Mouse (Mus musculus): ENCODE results near the gene Chst3. TPM values are rescaled to one million over a fixed set of nuclear protein-coding genes. Genes with fewer than 3 reads are reported as not detected.

Chst3 gene
- polyA plus RNA-seq, 1 experiment from 2014 or later: 0.27 TPM

DNA sequence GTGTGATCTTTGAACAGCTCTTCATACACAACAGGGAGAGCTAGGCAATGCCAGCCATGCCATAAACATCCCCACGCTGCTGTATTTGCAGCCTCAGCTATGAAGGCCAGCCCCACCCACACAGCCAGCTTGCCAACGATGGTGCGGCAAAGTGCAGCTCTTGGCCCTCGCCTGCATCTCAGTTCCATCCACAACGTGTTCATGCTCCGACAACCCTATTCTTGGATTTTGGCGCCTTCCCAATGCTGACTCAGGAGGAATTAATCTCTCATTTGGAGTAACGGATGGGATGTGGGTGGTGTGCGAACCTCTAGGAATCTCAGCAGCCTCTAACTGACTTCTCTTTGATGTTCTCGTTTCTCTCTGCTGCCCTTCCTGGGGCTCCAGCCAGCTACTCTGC lies 46.0 kb downstream of the Chst3 start:
- no peaks in the 10 kb centered on the region for H3K9me3 ChIP-seq (replicated peaks; ENCODE audit: control insufficient read depth, low read length)
- H3K4me1 ChIP-seq (ENCODE audit: control insufficient read depth, low read depth, low read length): no peaks in the 10 kb centered on the region
- H3K4me3 ChIP-seq (ENCODE audit: low read depth, low read length): no peak overlapping the region
- no peak overlapping the region for H3K9ac ChIP-seq (ENCODE audit: low read depth, low read length)
- no peak overlapping the region for H3K27ac ChIP-seq (ENCODE audit: low read length)
- H3K4me2 ChIP-seq (ENCODE audit: low read depth, low read length): no peak overlapping the region
- no peaks in the 10 kb centered on the region for H3K27me3 ChIP-seq (ENCODE audit: control insufficient read depth, insufficient read depth, low read depth, low read length)
- H3K36me3 ChIP-seq (ENCODE audit: control insufficient read depth, insufficient read depth): no peaks in the 10 kb centered on the region
- WGBS (ENCODE audit: insufficient replicate concordance): 73% methylated on average over 10 of the region's 10 CpGs
- ATAC-seq (ENCODE audit: low read depth): no peak

DNA sequence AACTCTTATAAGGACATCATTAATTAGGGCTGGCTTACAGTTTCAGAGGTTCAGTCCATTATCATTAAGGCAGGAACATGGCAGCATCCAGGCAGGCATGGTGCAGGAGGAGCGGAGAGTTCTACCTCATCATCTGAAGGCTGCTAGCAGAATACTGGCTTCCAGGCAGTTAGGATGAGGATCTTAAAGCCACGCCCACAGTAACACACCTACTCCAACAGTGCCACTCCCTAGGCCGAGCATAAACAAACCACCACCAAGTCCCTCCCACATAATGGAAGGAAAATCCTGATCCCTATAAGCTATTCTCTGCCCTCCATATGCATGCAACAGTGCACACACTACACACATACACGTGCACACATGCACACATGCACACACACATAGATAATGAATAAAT lies 46.8 kb downstream of the Chst3 start:
- Histone ChIP-seq H3K27ac (ENCODE audit: low read length) (no peak overlapping the region), H3K4me3 (ENCODE audit: low read depth, low read length) (no peak overlapping the region), H3K9me3 (replicated peaks; ENCODE audit: control insufficient read depth, low read length) (no peaks in the 10 kb centered on the region), H3K4me1 (ENCODE audit: control insufficient read depth, low read depth, low read length) (no peaks in the 10 kb centered on the region), H3K27me3 (ENCODE audit: control insufficient read depth, insufficient read depth, low read depth, low read length) (no peaks in the 10 kb centered on the region), H3K9ac (ENCODE audit: low read depth, low read length) (no peak overlapping the region), H3K4me2 (ENCODE audit: low read depth, low read length) (no peak overlapping the region), H3K36me3 (ENCODE audit: control insufficient read depth, insufficient read depth) (no peaks in the 10 kb centered on the region)
- WGBS (ENCODE audit: insufficient replicate concordance): 60% methylated on average over 4 of the region's 4 CpGs
- ATAC-seq (ENCODE audit: low read depth): no peak

- ATAC-seq (ENCODE audit: low read depth): no peak
- Histone ChIP-seq H3K27ac (ENCODE audit: low read length) (no peak overlapping the region), H3K4me1 (ENCODE audit: control insufficient read depth, low read depth, low read length) (no peaks in the 10 kb centered on the region), H3K4me3 (ENCODE audit: low read depth, low read length) (no peak overlapping the region), H3K9me3 (replicated peaks; ENCODE audit: control insufficient read depth, low read length) (no peaks in the 10 kb centered on the region), H3K36me3 (ENCODE audit: control insufficient read depth, insufficient read depth) (no peaks in the 10 kb centered on the region), H3K4me2 (ENCODE audit: low read depth, low read length) (no peak overlapping the region), H3K27me3 (ENCODE audit: control insufficient read depth, insufficient read depth, low read depth, low read length) (no peaks in the 10 kb centered on the region), H3K9ac (ENCODE audit: low read depth, low read length) (no peak overlapping the region)
- 71% methylated on average over 5 of the region's 5 CpGs for WGBS (ENCODE audit: insufficient replicate concordance)
Observed at GRCm38 (mm10) chr10:60171368-60171767, 47.7 kb downstream of the Chst3 start.

DNA sequence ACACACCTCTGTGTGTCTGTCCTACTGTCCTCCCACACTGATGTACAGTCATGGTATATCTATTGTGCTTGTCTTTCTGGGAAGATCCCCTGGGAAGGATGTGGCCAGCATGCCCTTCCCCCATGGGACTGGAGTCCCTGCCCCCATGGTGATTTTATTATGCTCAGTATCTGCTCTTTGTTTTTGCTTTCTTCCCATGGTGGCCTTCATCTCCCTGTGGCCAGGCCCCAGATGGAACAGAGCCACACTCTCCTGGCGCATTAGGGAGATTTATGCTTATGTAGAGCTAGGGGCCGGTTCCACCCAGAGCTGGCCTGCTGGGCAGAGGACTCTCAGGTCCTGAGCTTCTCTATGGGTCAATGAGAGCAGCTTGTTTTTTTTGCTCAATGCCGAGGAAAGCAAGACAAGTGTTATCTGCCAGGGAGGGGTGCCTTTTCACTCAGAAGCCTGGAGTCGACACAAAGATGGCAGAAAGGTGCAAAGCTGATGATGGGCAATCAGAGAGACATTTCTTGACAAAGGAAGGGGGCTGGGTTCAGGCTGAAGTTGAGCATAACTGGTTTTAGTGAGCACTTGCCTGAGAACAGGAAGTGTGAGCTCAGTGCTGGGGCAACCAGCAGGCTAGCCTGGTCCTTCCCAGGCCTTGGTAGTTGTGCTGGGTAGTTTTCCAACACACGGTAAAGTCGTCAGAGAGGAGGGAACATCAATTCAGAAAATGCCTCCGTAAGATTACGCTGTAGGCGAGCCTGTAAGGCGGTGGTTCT lies 48.6 kb downstream of the Chst3 start:
- ATAC-seq (ENCODE audit: low read depth): no peak
- Histone ChIP-seq H3K9me3 (replicated peaks; ENCODE audit: control insufficient read depth, low read length) (no peaks in the 10 kb centered on the region), H3K4me2 (ENCODE audit: low read depth, low read length) (no peak overlapping the region), H3K36me3 (ENCODE audit: control insufficient read depth, insufficient read depth) (no peaks in the 10 kb centered on the region), H3K27ac (ENCODE audit: low read length) (no peak overlapping the region), H3K27me3 (ENCODE audit: control insufficient read depth, insufficient read depth, low read depth, low read length) (no peaks in the 10 kb centered on the region), H3K4me1 (ENCODE audit: control insufficient read depth, low read depth, low read length) (no peaks in the 10 kb centered on the region), H3K4me3 (ENCODE audit: low read depth, low read length) (no peak overlapping the region), H3K9ac (ENCODE audit: low read depth, low read length) (no peak overlapping the region)
- 61% methylated on average over 10 of the region's 10 CpGs for WGBS (ENCODE audit: insufficient replicate concordance)

DNA sequence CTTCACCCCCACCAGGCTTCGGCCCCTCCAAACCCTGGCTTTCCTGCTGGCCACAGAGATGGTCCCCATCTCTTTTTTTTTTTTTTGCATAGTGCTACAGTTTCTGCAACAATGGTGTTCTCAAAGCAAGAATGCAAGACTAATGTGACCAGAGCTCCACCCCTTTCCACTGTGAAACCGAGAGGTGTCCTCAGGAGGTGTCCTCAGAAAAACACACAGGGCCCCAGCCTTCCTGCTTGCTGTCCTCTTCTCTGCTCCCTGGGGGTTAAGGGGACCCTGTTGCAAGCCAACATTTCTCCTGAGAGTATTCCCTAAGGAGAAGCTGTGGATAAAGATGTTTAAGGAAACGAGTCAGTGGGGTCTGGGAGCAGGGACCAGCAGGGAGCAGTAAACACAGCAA lies 50.1 kb downstream of the Chst3 start:
- no peak for ATAC-seq (ENCODE audit: low read depth)
- Histone ChIP-seq H3K9ac (ENCODE audit: low read depth, low read length) (no peak overlapping the region), H3K4me2 (ENCODE audit: low read depth, low read length) (no peak overlapping the region), H3K36me3 (ENCODE audit: control insufficient read depth, insufficient read depth) (no peaks in the 10 kb centered on the region), H3K9me3 (replicated peaks; ENCODE audit: control insufficient read depth, low read length) (no peaks in the 10 kb centered on the region), H3K4me3 (ENCODE audit: low read depth, low read length) (no peak overlapping the region), H3K4me1 (ENCODE audit: control insufficient read depth, low read depth, low read length) (no peaks in the 10 kb centered on the region), H3K27me3 (ENCODE audit: control insufficient read depth, insufficient read depth, low read depth, low read length) (no peaks in the 10 kb centered on the region), H3K27ac (ENCODE audit: low read length) (no peak overlapping the region)
- WGBS (ENCODE audit: insufficient replicate concordance): 47% methylated on average over 3 of the region's 3 CpGs

DNA sequence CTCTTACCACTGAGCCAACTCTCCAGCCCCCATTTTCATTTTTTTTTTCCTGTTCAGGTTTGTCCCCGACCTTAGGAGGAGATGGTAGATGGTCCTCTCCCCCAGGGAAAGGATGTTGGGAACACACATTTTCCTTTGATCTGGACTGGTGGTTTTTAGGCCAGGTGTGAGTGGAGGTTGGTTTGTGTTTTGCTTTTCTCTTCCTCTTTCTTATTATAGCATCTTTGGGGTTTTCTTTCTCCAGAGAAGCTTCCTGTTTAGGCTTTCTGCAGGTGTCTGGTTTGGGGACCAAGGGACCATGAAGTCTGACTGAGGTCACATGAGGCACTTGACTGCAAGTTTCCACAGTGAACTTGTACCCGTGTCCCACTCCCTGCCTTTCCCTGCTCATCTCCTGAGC lies 50.8 kb downstream of the Chst3 start:
- Histone ChIP-seq H3K36me3 (ENCODE audit: control insufficient read depth, insufficient read depth) (no peaks in the 10 kb centered on the region), H3K9ac (ENCODE audit: low read depth, low read length) (no peak overlapping the region), H3K4me3 (ENCODE audit: low read depth, low read length) (no peak overlapping the region), H3K4me1 (ENCODE audit: control insufficient read depth, low read depth, low read length) (no peaks in the 10 kb centered on the region), H3K4me2 (ENCODE audit: low read depth, low read length) (no peak overlapping the region), H3K9me3 (replicated peaks; ENCODE audit: control insufficient read depth, low read length) (no peaks in the 10 kb centered on the region), H3K27ac (ENCODE audit: low read length) (no peak overlapping the region), H3K27me3 (ENCODE audit: control insufficient read depth, insufficient read depth, low read depth, low read length) (no peaks in the 10 kb centered on the region)
- WGBS (ENCODE audit: insufficient replicate concordance): 15% methylated on average over 2 of the region's 2 CpGs
- no peak for ATAC-seq (ENCODE audit: low read depth)

- WGBS (ENCODE audit: insufficient replicate concordance): 25% methylated on average over 3 of the region's 3 CpGs
- no peaks in the 10 kb centered on the region for H3K27me3 ChIP-seq (ENCODE audit: control insufficient read depth, insufficient read depth, low read depth, low read length)
- no peaks in the 10 kb centered on the region for H3K4me1 ChIP-seq (ENCODE audit: control insufficient read depth, low read depth, low read length)
- H3K27ac ChIP-seq (ENCODE audit: low read length): no peak overlapping the region
- H3K9me3 ChIP-seq (replicated peaks; ENCODE audit: control insufficient read depth, low read length): no peaks in the 10 kb centered on the region
- ATAC-seq (ENCODE audit: low read depth): no peak
- H3K4me2 ChIP-seq (ENCODE audit: low read depth, low read length): no peak overlapping the region
- H3K9ac ChIP-seq (ENCODE audit: low read depth, low read length): no peak overlapping the region
- H3K4me3 ChIP-seq (ENCODE audit: low read depth, low read length): no peak overlapping the region
- H3K36me3 ChIP-seq (ENCODE audit: control insufficient read depth, insufficient read depth): no peaks in the 10 kb centered on the region
Observed at GRCm38 (mm10) chr10:60166068-60166467, 53.0 kb downstream of the Chst3 start.

GRCm38 (mm10) chr10:60164869-60165268 lies 54.2 kb downstream of the Chst3 start:
- H3K4me2 ChIP-seq (ENCODE audit: low read depth, low read length): no peak overlapping the region
- no peak for ATAC-seq (ENCODE audit: low read depth)
- no peak overlapping the region for H3K4me3 ChIP-seq (ENCODE audit: low read depth, low read length)
- H3K27me3 ChIP-seq (ENCODE audit: control insufficient read depth, insufficient read depth, low read depth, low read length): no peaks in the 10 kb centered on the region
- H3K27ac ChIP-seq (ENCODE audit: low read length): no peak overlapping the region
- no peak overlapping the region for H3K9ac ChIP-seq (ENCODE audit: low read depth, low read length)
- no peaks in the 10 kb centered on the region for H3K36me3 ChIP-seq (ENCODE audit: control insufficient read depth, insufficient read depth)
- H3K9me3 ChIP-seq (replicated peaks; ENCODE audit: control insufficient read depth, low read length): no peaks in the 10 kb centered on the region
- no peaks in the 10 kb centered on the region for H3K4me1 ChIP-seq (ENCODE audit: control insufficient read depth, low read depth, low read length)
- WGBS (ENCODE audit: insufficient replicate concordance): 57% methylated on average over 1 of the region's 1 CpGs

DNA sequence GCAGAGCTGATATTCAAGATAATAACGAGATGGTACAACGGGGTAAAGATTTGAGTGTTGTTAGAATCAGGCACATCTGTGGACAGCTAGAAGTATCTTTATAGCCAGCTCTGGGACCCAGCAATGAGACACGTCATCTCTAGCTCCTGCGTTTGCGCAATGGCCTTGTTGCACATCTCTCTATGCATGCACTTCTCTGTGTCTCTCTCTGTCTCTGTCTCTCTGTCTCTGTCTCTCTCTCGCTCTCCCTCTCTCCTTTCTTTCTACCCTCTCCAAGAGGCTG lies 56.1 kb downstream of the Chst3 start:
- WGBS (ENCODE audit: insufficient replicate concordance): 64% methylated on average over 6 of the region's 6 CpGs
- Histone ChIP-seq H3K27ac (ENCODE audit: low read length) (no peak overlapping the region), H3K27me3 (ENCODE audit: control insufficient read depth, insufficient read depth, low read depth, low read length) (no peaks in the 10 kb centered on the region), H3K36me3 (ENCODE audit: control insufficient read depth, insufficient read depth) (no peaks in the 10 kb centered on the region), H3K4me1 (ENCODE audit: control insufficient read depth, low read depth, low read length) (no peaks in the 10 kb centered on the region), H3K4me3 (ENCODE audit: low read depth, low read length) (no peak overlapping the region), H3K9ac (ENCODE audit: low read depth, low read length) (no peak overlapping the region), H3K4me2 (ENCODE audit: low read depth, low read length) (no peak overlapping the region), H3K9me3 (replicated peaks; ENCODE audit: control insufficient read depth, low read length) (no peaks in the 10 kb centered on the region)
- no peak for ATAC-seq (ENCODE audit: low read depth)
